Mouse (Mus musculus): ENCODE results near the gene Arl15. TPM values are rescaled to one million over a fixed set of nuclear protein-coding genes. Genes with fewer than 3 reads are reported as not detected.
A peak's percentile ranks its signal among the peaks of the same experiment; 100 is the strongest.
"Not testable (repeated sequence)": the region's sequence is repeated elsewhere in the genome, so short reads cannot be mapped to it uniquely, and the experiment has no call there.

Arl15 gene
- polyA plus RNA-seq, 1 experiment: 23.8 TPM

DNA sequence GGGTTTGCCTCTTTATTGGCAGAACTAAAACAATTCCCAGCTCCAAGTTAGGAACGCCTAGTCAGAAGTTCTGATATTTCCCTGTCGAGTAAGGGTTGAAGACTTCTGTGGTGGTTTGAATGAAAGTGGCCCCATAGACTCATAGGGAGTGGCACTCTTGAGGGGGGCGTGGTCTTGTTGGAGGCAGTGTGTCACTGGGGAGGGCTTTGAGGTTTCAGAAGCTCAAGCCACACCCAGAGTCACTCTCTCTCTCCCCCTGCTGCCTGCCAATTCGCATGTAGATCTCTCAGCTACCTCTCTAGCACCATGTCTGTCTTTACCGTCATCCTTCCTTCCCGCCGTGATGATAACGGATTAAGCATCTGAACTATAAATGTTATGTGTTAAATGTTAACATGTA, 19.5 kb upstream of the Arl15 start:
- TF ChIP-seq CTCF (IDR thresholded peaks at IDR 0.05; ENCODE audit: borderline replicate concordance, extremely low read depth, insufficient read depth, insufficient read length): no peak
- no peak for TF ChIP-seq POLR2A (IDR thresholded peaks at IDR 0.05; ENCODE audit: borderline replicate concordance, extremely low read depth, insufficient read depth, insufficient read length, poor library complexity, severe bottlenecking)
- DNase-seq (ENCODE audit: low read depth): no peak

DNA sequence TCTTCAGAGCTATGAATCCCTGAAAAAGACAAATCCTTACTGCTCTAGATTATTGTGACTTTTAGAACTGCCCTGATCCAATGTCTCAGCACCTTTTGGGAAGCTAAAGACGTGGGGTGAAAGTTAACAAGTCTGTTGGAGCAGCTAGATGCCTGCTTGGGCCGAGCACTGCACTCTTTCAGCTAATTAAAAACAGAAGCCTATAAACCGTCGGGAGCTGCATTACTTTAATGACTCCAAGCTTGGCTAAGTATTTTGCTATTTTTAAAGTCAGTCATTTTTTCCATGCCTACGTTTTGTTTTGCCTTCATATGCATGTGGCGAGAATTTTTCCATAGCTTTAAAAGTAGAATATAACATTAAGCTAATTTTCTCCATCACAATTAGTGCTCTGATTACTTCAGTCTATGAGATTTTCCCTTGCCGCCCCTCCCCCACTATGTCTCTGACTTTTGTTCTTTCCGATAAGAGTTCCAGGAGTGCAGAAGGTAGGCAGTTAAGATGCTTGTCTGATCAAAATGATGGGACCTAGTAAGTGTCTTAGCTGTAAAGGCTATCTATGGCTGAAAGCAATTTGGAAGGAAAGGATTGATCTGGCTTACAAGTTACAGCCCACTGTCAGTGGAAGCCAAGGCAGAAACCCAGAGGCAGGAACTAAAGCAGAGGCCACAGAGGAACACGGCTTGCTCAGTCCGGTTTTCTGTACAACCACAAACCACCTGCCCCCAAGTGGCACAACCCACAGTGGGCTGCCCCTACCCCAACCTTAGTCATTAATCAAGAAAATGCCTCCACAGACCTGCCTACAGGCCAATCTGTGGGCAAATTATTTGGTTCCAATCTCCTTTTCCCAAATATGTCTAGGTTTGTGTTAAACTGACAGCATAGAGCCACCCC, 18.8 kb upstream of the Arl15 start:
- no peak for DNase-seq (ENCODE audit: low read depth)
- TF ChIP-seq POLR2A (IDR thresholded peaks at IDR 0.05; ENCODE audit: borderline replicate concordance, extremely low read depth, insufficient read depth, insufficient read length, poor library complexity, severe bottlenecking): no peak

DNA sequence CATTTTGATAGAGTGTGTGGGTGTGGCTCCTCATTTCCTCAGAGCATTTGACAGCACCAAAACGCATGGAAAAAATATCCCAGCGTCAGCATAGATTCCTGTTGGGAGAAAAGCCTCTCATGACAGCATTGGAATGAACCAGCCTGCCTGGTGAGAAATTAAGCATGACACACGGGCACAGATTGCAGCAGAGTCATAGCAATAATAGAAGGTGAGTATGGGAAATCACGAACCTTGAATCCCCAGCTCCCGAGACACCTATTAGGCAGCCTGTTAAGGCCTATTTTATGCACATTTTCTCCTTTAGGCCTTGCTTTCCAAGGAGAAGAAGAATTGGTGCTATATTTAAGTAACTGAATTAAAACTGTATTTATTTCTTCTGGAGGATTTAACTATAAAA, 8.5 kb upstream of the Arl15 start:
- TF ChIP-seq CTCF (IDR thresholded peaks at IDR 0.05; ENCODE audit: borderline replicate concordance, extremely low read depth, insufficient read depth, insufficient read length) (no peak), POLR2A (IDR thresholded peaks at IDR 0.05; ENCODE audit: borderline replicate concordance, extremely low read depth, insufficient read depth, insufficient read length, poor library complexity, severe bottlenecking) (no peak)
- DNase-seq (ENCODE audit: low read depth): no peak

DNA sequence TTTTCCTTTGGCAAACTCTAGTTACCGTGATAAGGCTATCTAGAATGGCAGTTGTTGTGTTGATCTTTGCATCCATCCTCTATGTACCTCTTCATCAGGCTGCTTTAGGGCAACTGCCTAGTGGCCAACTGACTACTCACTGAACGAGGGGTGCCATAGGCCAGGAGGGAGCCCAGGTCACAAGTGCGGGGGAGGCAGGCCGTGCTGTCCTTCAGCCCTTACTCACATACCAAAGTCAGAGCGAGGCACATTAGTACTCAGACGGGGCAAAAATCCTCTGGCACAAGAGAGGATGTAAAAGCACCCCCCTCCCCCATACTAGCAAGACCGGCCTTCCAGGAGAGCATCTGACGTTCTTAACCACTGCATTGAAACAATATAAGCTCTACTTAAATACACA, 7.2 kb upstream of the Arl15 start:
- TF ChIP-seq POLR2A (IDR thresholded peaks at IDR 0.05; ENCODE audit: borderline replicate concordance, extremely low read depth, insufficient read depth, insufficient read length, poor library complexity, severe bottlenecking) (no peak), CTCF (IDR thresholded peaks at IDR 0.05; ENCODE audit: borderline replicate concordance, extremely low read depth, insufficient read depth, insufficient read length) (no peak)
- no peak for DNase-seq (ENCODE audit: low read depth)

- DNase-seq (ENCODE audit: low read depth): not testable (repeated sequence)
Measured at GRCm38 (mm10) chr13:113790016-113790415, 4.3 kb upstream of the Arl15 start.

- TF ChIP-seq CTCF (IDR thresholded peaks at IDR 0.05; ENCODE audit: borderline replicate concordance, extremely low read depth, insufficient read depth, insufficient read length) (no peak), POLR2A (IDR thresholded peaks at IDR 0.05; ENCODE audit: borderline replicate concordance, extremely low read depth, insufficient read depth, insufficient read length, poor library complexity, severe bottlenecking) (no peak)
- DNase-seq (ENCODE audit: low read depth): no peak
Measured at GRCm38 (mm10) chr13:113793637-113794036, 668 bp upstream of the Arl15 start.

GRCm38 (mm10) chr13:113794705-113795655, 675 bp downstream of the Arl15 start:
- peak; percentile 76 for DNase-seq (ENCODE audit: low read depth)
- TF ChIP-seq POLR2A (IDR thresholded peaks at IDR 0.05; ENCODE audit: borderline replicate concordance, extremely low read depth, insufficient read depth, insufficient read length, poor library complexity, severe bottlenecking): no peak
- TF ChIP-seq CTCF (IDR thresholded peaks at IDR 0.05; ENCODE audit: borderline replicate concordance, extremely low read depth, insufficient read depth, insufficient read length): no peak

DNA sequence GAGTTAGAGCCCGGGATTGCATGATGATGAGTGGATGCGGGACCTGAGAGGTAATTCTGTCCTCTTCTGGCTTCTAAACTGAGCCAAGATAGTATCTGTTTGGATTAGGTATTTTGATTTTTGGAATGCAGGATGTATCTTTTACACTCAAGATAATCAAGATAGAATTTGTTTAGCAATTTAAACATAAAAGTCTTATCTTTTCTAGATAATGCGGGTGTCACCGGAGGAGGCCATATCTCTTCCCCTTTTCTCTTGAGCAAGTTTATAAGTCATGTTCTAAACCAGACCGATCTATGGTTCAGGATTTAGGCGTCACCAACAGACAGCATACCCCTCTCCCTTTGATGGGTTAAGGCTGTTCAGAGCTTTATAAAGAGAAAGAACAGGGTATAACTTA, 3.1 kb downstream of the Arl15 start:
- DNase-seq (ENCODE audit: low read depth): no peak
- TF ChIP-seq CTCF (IDR thresholded peaks at IDR 0.05; ENCODE audit: borderline replicate concordance, extremely low read depth, insufficient read depth, insufficient read length) (no peak), POLR2A (IDR thresholded peaks at IDR 0.05; ENCODE audit: borderline replicate concordance, extremely low read depth, insufficient read depth, insufficient read length, poor library complexity, severe bottlenecking) (no peak)

GRCm38 (mm10) chr13:113799361-113799760, 5.1 kb downstream of the Arl15 start:
- TF ChIP-seq POLR2A (IDR thresholded peaks at IDR 0.05; ENCODE audit: borderline replicate concordance, extremely low read depth, insufficient read depth, insufficient read length, poor library complexity, severe bottlenecking) (no peak), CTCF (IDR thresholded peaks at IDR 0.05; ENCODE audit: borderline replicate concordance, extremely low read depth, insufficient read depth, insufficient read length) (no peak)
- DNase-seq (ENCODE audit: low read depth): no peak

DNA sequence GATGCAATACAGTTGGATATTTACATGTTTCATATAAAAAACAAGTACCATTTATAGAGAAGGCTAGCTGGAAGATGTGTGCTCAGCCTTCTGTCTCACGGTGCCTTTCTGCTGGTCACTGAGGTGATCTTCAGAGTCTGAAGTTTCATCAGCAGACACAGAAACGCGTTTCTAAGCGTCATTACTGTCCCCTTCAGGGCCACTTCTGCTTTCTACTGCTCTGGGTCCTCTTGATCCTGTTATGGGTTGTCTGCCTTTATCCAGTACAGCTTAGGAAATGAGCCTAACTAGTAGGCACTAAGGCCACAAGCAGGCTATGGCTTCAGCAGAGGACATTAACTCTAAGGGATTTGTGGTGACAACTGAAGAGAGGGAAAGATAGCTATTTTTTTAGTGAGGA, 5.9 kb downstream of the Arl15 start:
- TF ChIP-seq POLR2A (IDR thresholded peaks at IDR 0.05; ENCODE audit: borderline replicate concordance, extremely low read depth, insufficient read depth, insufficient read length, poor library complexity, severe bottlenecking) (no peak), CTCF (IDR thresholded peaks at IDR 0.05; ENCODE audit: borderline replicate concordance, extremely low read depth, insufficient read depth, insufficient read length) (no peak)
- DNase-seq (ENCODE audit: low read depth): no peak

GRCm38 (mm10) chr13:113802571-113802970, 8.3 kb downstream of the Arl15 start:
- no peak for DNase-seq (ENCODE audit: low read depth)
- TF ChIP-seq POLR2A (IDR thresholded peaks at IDR 0.05; ENCODE audit: borderline replicate concordance, extremely low read depth, insufficient read depth, insufficient read length, poor library complexity, severe bottlenecking): no peak
- TF ChIP-seq CTCF (IDR thresholded peaks at IDR 0.05; ENCODE audit: borderline replicate concordance, extremely low read depth, insufficient read depth, insufficient read length): no peak

Measured in brain, embryonic 14.5 days (tissue).